Mouse (Mus musculus) heart, adult 2 months (tissue): Measurements from ENCODE around the gene Mapk3. TPM values are rescaled to one million over a fixed set of nuclear protein-coding genes. Genes with fewer than 3 reads are reported as not detected.
A peak's percentile ranks its signal among the peaks of the same experiment; 100 is the strongest.

Experiments used
- DNase-seq, 2 experiments: peaks; one replicate each; pipeline ENCODE4 v3.0.0; 2021
- H3K27ac ChIP-seq: fragments of 200-600 bp; 2 replicates; pipeline ENCODE4 v1.8.1; 2022
- H3K27me3 ChIP-seq: fragments of 200-500 bp; 2 replicates; pipeline ENCODE4 v1.6.1; 2012; ENCODE audit warnings: mild to moderate bottlenecking, low read length, inconsistent platforms, mixed read lengths; ENCODE audit not compliant: control insufficient read depth, insufficient read depth
- H3K36me3 ChIP-seq: fragments of 200-500 bp; 2 replicates; pipeline ENCODE4 v1.6.1; 2012; ENCODE audit warnings: low read length, inconsistent platforms; ENCODE audit not compliant: control insufficient read depth, insufficient read depth
- H3K4me1 ChIP-seq: fragments of 200-500 bp; 2 replicates; pipeline ENCODE4 v1.6.1; 2011; ENCODE audit warnings: low read length; ENCODE audit not compliant: control insufficient read depth, insufficient read depth
- H3K4me3 ChIP-seq: fragments of 200-600 bp; 2 replicates; pipeline ENCODE4 v1.8.1; 2022
- H3K79me2 ChIP-seq: fragments of 200-500 bp; replicated peaks from 2 replicates; pipeline ENCODE4 v1.6.1; 2012; ENCODE audit warnings: mild to moderate bottlenecking, inconsistent platforms, low read length, moderate library complexity, mixed read lengths; ENCODE audit not compliant: control insufficient read depth, insufficient read depth
- H3K9ac ChIP-seq: fragments of 200-500 bp; 2 replicates; pipeline ENCODE4 v1.6.1; 2012; ENCODE audit warnings: low read depth, mild to moderate bottlenecking, control low read depth, inconsistent platforms, low read length, mixed read lengths
- CTCF ChIP-seq: fragments of 200-600 bp; IDR thresholded peaks from 2 replicates; pipeline ENCODE4 v1.8.1; 2022; ENCODE audit warnings: antibody characterized with exemption, mild to moderate bottlenecking, moderate library complexity
- EP300 ChIP-seq: fragments of 200-500 bp; IDR thresholded peaks from 2 replicates; pipeline ENCODE4 v1.6.1; 2011; ENCODE audit warnings: low read depth, low read length, control low read depth; ENCODE audit not compliant: insufficient read depth
- POLR2A ChIP-seq: fragments of 200-500 bp; IDR thresholded peaks from 2 replicates; pipeline ENCODE4 v1.6.1; 2011; ENCODE audit warnings: mild to moderate bottlenecking, low read depth, low read length, control low read depth; ENCODE audit not compliant: insufficient read depth
- WGBS: fragments of 180-500 bp; shearing (Covaris S2); methylation state at CpG from one replicate; pipeline ENCODE4 v1.1.7; 2018; 5-methylcytosine and 5-hydroxymethylcytosine counted together
- intact Hi-C: fragments of 180-260 bp; cut with DNase I; formaldehyde crosslinking; loops from one replicate; pipeline ENCODE4 v1.15.1; 2025
- polyA plus RNA-seq: library from polyadenylated mRNA; depleted of rRNA; stranded (reverse); fragments of >200 nt; gene quantifications from 2 replicates; pipeline ENCODE4 v1.2.3, GENCODE M21; 2012
- total RNA-seq, 2 experiments: library from RNA; stranded (reverse); gene quantifications; 2 replicates each; pipeline ENCODE4 v1.2.3; 2021

Gene Mapk3
- total and polyA plus RNA-seq, 3 experiments, result 45.9 to 111 (median 53.1) TPM

- 10% methylated on average over 3 of the region's 3 CpGs for WGBS
- Histone ChIP-seq H3K27ac (peak overlapping the region; percentile 94), H3K27me3 (no peaks in the 10 kb centered on the region), H3K9ac (peak overlapping the region; percentile 96), H3K79me2 (no peaks in the 10 kb centered on the region; the same call in 1 of the 2 replicates), H3K4me3 (peak overlapping the region; percentile 81), H3K36me3 (peaks cover 6% of the 10 kb centered on the region; the same call in 1 of the 2 replicates), H3K4me1 (peaks cover 8% of the 10 kb centered on the region)
- intact Hi-C loops, result loop anchor here (2.0 kb wide), 2 partner anchors 16 to 38 kb away; partner anchors contain the start of gene Ypel3
- DNase-seq, result peak; percentile 82 to 89
- TF ChIP-seq POLR2A (peak; percentile 91), CTCF (no peak), EP300 (peak; percentile 64; the same call in 1 of the 2 replicates)
These were observed 996 bp downstream of the Mapk3 start for GRCm38 (mm10) chr7:126760391-126760802.

- H3K4me3 ChIP-seq, result peak overlapping the region; percentile 81; the same call in 1 of the 2 replicates
These were observed 1.6 kb downstream of the Mapk3 start for GRCm38 (mm10) chr7:126760956-126761355.

GRCm38 (mm10) chr7:126761529-126762067, 2.2 kb downstream of the Mapk3 start:
- intact Hi-C loops, result loop anchor here (2.0 kb wide), 2 partner anchors 15 to 37 kb away; partner anchors contain the start of gene Ypel3
- TF ChIP-seq CTCF, result no peak
- peak; percentile 76; the same call in 1 of the 2 replicates for TF ChIP-seq EP300
- peak; percentile 26; the same call in 1 of the 2 replicates for TF ChIP-seq POLR2A
- peaks cover 8% of the 10 kb centered on the region for H3K4me1 ChIP-seq
- H3K9ac ChIP-seq, result no peak overlapping the region
- no peaks in the 10 kb centered on the region for H3K27me3 ChIP-seq
- WGBS, result 37% methylated on average over 6 of the region's 6 CpGs
- H3K27ac ChIP-seq, result peak overlapping the region; percentile 94
- H3K36me3 ChIP-seq, result peaks cover 6% of the 10 kb centered on the region; the same call in 1 of the 2 replicates
- H3K79me2 ChIP-seq, result no peaks in the 10 kb centered on the region; the same call in 1 of the 2 replicates
- DNase-seq, result no peak
- H3K4me3 ChIP-seq, result peak overlapping the region; percentile 81; the same call in 1 of the 2 replicates

More at GRCm38 (mm10) chr7:126760956-126761355, 1.6 kb downstream of the Mapk3 start:
- no peaks in the 10 kb centered on the region for H3K27me3 ChIP-seq
- peak overlapping the region; percentile 94 for H3K27ac ChIP-seq
- DNase-seq, result no peak
- peaks cover 8% of the 10 kb centered on the region for H3K4me1 ChIP-seq
- intact Hi-C loops, result loop anchor here (2.0 kb wide), 2 partner anchors 16 to 38 kb away; partner anchors contain the start of gene Ypel3
- H3K79me2 ChIP-seq, result no peaks in the 10 kb centered on the region; the same call in 1 of the 2 replicates
- H3K36me3 ChIP-seq, result peaks cover 6% of the 10 kb centered on the region; the same call in 1 of the 2 replicates
- H3K9ac ChIP-seq, result no peak overlapping the region
- 47% methylated on average over 4 of the region's 4 CpGs for WGBS
- no peak for TF ChIP-seq POLR2A
- no peak for TF ChIP-seq CTCF
- TF ChIP-seq EP300, result no peak

- intact Hi-C loops, result no loop called here
- Histone ChIP-seq H3K79me2 (no peaks in the 10 kb centered on the region; the same call in 1 of the 2 replicates), H3K27ac (peak overlapping the region; percentile 94), H3K4me1 (peaks cover 8% of the 10 kb centered on the region), H3K9ac (no peak overlapping the region; the same call in 1 of the 2 replicates), H3K4me3 (no peak overlapping the region), H3K27me3 (no peaks in the 10 kb centered on the region), H3K36me3 (peaks cover 6% of the 10 kb centered on the region; the same call in 1 of the 2 replicates)
- no peak for DNase-seq
- TF ChIP-seq CTCF (no peak), EP300 (no peak), POLR2A (no peak)
- 56% methylated on average over 17 of the region's 17 CpGs for WGBS
These were observed 3.1 kb downstream of the Mapk3 start for GRCm38 (mm10) chr7:126762471-126763008.

- H3K79me2 ChIP-seq, result no peaks in the 10 kb centered on the region
- no peak overlapping the region for H3K27ac ChIP-seq
- 85% methylated on average over 9 of the region's 9 CpGs for WGBS
- intact Hi-C loops, result no loop called here
- H3K36me3 ChIP-seq, result peaks cover 6% of the 10 kb centered on the region; the same call in 1 of the 2 replicates
- DNase-seq, result no peak
- H3K4me3 ChIP-seq, result no peak overlapping the region
- H3K4me1 ChIP-seq, result peaks cover 8% of the 10 kb centered on the region
- no peak overlapping the region for H3K9ac ChIP-seq
- no peaks in the 10 kb centered on the region for H3K27me3 ChIP-seq
- no peak for TF ChIP-seq CTCF
- TF ChIP-seq EP300, result no peak
- TF ChIP-seq POLR2A, result no peak
These were observed 6.1 kb downstream of the Mapk3 start for GRCm38 (mm10) chr7:126765540-126765939.

- TF ChIP-seq CTCF (no peak), EP300 (no peak), POLR2A (no peak)
- peaks cover 3% of the 10 kb centered on the region; the same call in 1 of the 2 replicates for H3K36me3 ChIP-seq
- DNase-seq, result no peak
These were observed 6.8 kb downstream of the Mapk3 start, which contains the start of gene Gdpd3 for GRCm38 (mm10) chr7:126766201-126766600. Gene Gdpd3 (plus strand): TSS chr7:126766334.

More at GRCm38 (mm10) chr7:126766201-126766600, 6.8 kb downstream of the Mapk3 start, which contains the start of gene Gdpd3:
- WGBS, result 94% methylated on average over 16 of the region's 16 CpGs
- Histone ChIP-seq H3K9ac (no peak within 1 kb of the TSS), H3K4me3 (no peak within 1 kb of the TSS), H3K27ac (no peak within 1 kb of the TSS), H3K27me3 (no peaks in the 10 kb centered on the region), H3K79me2 (no peaks in the 10 kb centered on the region), H3K4me1 (peaks cover 4% of the 10 kb centered on the region)
- intact Hi-C loops, result no loop called here
